Mouse (Mus musculus): Measurements from ENCODE around the gene Ezh1. TPM values are rescaled to one million over a fixed set of nuclear protein-coding genes. Genes with fewer than 3 reads are reported as not detected.

Gene Ezh1
- polyA plus RNA-seq, 1 experiment from 2014 or later = 18.7 TPM

DNA sequence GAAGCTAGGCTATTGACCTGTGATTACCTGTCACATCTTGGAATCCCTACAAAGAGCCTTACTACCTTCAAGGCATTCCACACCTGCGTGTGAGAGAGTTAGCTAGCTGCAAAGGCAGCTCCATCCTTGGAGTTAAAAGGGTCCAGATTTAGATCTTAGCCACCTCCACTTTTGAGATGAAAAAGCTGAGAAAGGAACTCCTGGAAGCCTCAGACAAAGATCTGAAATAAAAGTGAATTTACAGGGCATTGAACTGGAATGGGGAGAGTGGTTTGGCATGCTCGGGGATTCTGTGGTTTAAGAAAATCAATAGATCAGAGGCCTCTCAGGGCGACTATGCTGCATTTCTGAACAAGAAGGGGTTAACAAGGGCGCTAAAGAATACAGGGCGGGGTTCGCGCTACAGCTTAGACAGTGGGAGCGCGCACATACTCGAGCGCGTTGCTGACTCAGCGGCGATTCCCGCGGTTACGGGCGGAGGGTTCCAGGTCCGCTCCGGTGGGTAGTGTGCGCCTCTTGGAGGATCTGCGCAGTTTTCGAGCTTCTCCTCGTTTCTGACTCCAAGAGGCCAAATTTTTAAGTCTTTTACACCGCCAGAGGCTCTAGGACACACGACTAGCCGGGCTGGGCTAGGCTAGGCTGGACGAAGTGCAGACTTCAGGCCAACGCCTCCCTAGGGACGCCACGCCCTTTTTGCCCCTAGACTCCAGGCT lies 54.4 kb downstream of the Ezh1 start:
- H3K4me2 ChIP-seq (replicated peaks) = peak overlapping the region; percentile 82
- peaks cover 80% of the 10 kb centered on the region for H3K4me1 ChIP-seq
- peak overlapping the region; percentile 39 for H3K9ac ChIP-seq
- H3K27ac ChIP-seq (replicated peaks) = peak overlapping the region; percentile 95
- H3K4me3 ChIP-seq (replicated peaks) = peak overlapping the region; percentile 58
- ATAC-seq (ENCODE audit: insufficient number of reproducible peaks, low FRiP score, low TSS enrichment, low read depth) = peak; percentile 74
- no peaks in the 10 kb centered on the region for H3K9me3 ChIP-seq (replicated peaks)
- peaks cover 10% of the 10 kb centered on the region for H3K36me3 ChIP-seq
- under 1% methylated on average over 31 of the region's 31 CpGs for WGBS
- H3K27me3 ChIP-seq = peaks cover 42% of the 10 kb centered on the region

- Histone ChIP-seq H3K27me3 (peaks cover 44% of the 10 kb centered on the region), H3K9me3 (replicated peaks) (no peaks in the 10 kb centered on the region), H3K4me2 (replicated peaks) (peak within 1 kb of the TSS; percentile 91), H3K27ac (replicated peaks) (peak within 1 kb of the TSS; percentile 95), H3K4me1 (peaks cover 79% of the 10 kb centered on the region), H3K4me3 (replicated peaks) (peak within 1 kb of the TSS; percentile 80), H3K36me3 (peaks cover 18% of the 10 kb centered on the region), H3K9ac (peak within 1 kb of the TSS; percentile 81)
- ATAC-seq (ENCODE audit: insufficient number of reproducible peaks, low FRiP score, low TSS enrichment, low read depth) = peak; percentile 95
- under 1% methylated on average over 49 of the region's 50 CpGs for WGBS
Measured at GRCm38 (mm10) chr11:101170811-101171610, 55.3 kb downstream of the Ezh1 start, which contains the start of gene Plekhh3. Plekhh3 (minus strand) TSS chr11:101171351.

DNA sequence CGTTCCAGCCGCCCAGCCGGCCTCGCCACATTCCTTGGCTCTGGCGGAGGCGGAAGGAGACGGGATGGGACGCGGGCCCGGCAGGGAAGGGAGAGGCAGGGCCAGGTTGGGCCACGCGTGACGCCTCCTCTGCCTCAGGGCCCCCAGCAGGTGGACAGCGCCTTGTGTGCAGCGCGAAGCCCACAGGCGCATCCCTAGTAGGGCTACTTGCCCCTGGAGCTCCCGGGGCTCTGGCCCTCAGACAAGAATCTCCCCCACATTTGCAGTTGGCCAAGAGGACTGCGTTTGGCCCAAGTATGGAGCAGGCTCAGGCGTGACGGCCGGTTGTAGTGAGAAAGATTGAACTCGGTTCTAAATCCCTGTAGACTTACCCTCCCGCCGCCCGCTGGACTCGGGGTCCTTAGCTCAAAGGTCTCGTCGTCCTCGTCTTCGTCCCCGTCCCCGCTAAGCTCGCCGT lies 55.9 kb downstream of the Ezh1 start, which contains the start of gene Cntnap1:
TSS of gene Cntnap1 (plus strand) at position 170 of the 457 bp plus-strand sequence.
- Histone ChIP-seq H3K9ac (peak within 1 kb of the TSS; percentile 81), H3K4me1 (peaks cover 80% of the 10 kb centered on the region), H3K4me2 (replicated peaks) (peak within 1 kb of the TSS; percentile 91), H3K27me3 (peaks cover 44% of the 10 kb centered on the region), H3K27ac (replicated peaks) (peak within 1 kb of the TSS; percentile 84), H3K9me3 (replicated peaks) (no peaks in the 10 kb centered on the region), H3K36me3 (peaks cover 23% of the 10 kb centered on the region), H3K4me3 (replicated peaks) (peak within 1 kb of the TSS; percentile 80)
- ATAC-seq (ENCODE audit: insufficient number of reproducible peaks, low FRiP score, low TSS enrichment, low read depth) = no peak
- under 1% methylated on average over 35 of the region's 35 CpGs for WGBS

GRCm38 (mm10) chr11:101169301-101170107 lies 56.8 kb downstream of the Ezh1 start:
- peak overlapping the region; percentile 80 for H3K4me3 ChIP-seq (replicated peaks)
- peaks cover 29% of the 10 kb centered on the region for H3K36me3 ChIP-seq
- H3K4me1 ChIP-seq = peaks cover 78% of the 10 kb centered on the region
- H3K27ac ChIP-seq (replicated peaks) = no peak overlapping the region; the same call in 1 of the 2 replicates
- whole genome bisulfite sequencing = 13% methylated on average over 17 of the region's 17 CpGs
- H3K9me3 ChIP-seq (replicated peaks) = no peaks in the 10 kb centered on the region
- peak overlapping the region; percentile 81 for H3K9ac ChIP-seq
- peak overlapping the region; percentile 91 for H3K4me2 ChIP-seq (replicated peaks)
- H3K27me3 ChIP-seq = peaks cover 45% of the 10 kb centered on the region
- ATAC-seq (ENCODE audit: insufficient number of reproducible peaks, low FRiP score, low TSS enrichment, low read depth) = no peak

DNA sequence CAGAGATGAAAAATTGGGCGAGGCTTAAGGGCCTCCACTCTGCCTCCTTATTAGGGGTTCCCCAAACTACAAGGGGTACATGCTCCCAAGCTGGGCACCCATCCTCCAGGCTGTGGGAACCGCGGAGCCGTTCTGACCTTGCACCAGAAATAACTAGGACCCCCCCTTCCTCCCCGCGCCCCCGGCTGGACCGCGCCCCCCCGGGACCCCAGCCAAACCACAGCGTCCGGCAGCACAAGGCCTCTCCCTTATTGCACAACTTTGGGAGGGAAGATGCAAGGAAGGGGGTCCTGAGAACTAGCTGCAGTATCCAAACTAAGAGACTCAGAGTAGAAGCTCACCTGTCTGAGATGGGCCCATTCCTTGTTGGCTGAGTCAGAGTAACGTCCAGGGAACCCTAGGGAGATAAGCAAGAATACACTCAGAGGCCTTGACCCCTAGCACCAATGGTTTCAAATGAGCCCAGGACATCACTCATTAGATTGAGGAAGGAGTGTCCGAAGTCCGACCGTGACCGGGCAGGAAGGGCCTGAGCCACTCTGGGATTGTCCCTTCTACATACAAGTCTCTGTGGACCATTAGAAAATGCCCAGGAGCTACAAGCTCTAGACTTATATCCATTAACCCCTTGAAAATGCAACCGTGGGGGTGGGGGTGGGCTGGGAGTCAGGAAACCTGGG lies 57.8 kb downstream of the Ezh1 start:
- no peaks in the 10 kb centered on the region for H3K9me3 ChIP-seq (replicated peaks)
- H3K9ac ChIP-seq = no peak overlapping the region
- H3K4me2 ChIP-seq (replicated peaks) = peak overlapping the region; percentile 91
- H3K27ac ChIP-seq (replicated peaks) = no peak overlapping the region
- peaks cover 78% of the 10 kb centered on the region for H3K4me1 ChIP-seq
- no peak for ATAC-seq (ENCODE audit: insufficient number of reproducible peaks, low FRiP score, low TSS enrichment, low read depth)
- H3K36me3 ChIP-seq = peaks cover 33% of the 10 kb centered on the region
- WGBS = 64% methylated on average over 18 of the region's 18 CpGs
- peak overlapping the region; percentile 80 for H3K4me3 ChIP-seq (replicated peaks)
- H3K27me3 ChIP-seq = peaks cover 49% of the 10 kb centered on the region

GRCm38 (mm10) chr11:101167963-101168300 lies 58.3 kb downstream of the Ezh1 start:
- H3K4me2 ChIP-seq (replicated peaks) = peak overlapping the region; percentile 91; the same call in 1 of the 2 replicates

DNA sequence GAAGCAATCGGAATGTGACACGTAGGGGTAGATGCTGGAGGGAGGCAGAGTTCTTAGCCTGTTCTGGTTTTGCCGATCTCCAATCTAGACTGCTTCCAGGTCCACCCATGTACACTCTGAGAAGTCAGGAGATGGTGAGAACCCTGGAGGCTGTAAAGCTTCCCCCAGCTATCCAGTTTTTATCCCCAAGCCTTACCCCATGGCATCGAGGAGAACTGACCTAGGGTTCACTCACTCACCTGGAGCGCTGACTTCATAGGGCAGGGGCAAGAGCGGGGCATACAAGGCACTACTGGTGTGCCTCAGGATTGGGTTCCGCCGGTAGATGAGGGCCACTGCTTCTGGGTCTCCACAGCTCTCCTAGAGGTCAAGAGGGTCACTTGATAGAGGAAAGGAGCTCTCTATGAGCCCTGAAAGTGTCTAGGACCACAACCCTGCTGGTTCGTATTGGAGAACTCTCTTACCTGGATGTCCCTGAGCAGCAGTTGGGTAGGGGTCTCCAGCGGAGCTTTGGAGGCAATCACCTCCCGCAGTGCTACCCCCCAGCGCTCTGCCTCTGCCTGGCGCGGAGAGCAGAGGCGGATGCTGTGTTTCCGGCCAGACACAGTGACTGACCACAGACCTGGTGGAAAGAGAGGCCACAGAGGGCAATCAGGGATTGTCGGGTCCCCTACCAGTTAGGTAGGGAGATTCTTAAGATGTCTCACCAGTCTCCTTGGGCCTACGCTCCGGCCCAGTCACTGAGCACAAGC lies 58.9 kb downstream of the Ezh1 start:
- no peak overlapping the region for H3K4me2 ChIP-seq (replicated peaks)
- no peak overlapping the region for H3K9ac ChIP-seq
- ATAC-seq (ENCODE audit: insufficient number of reproducible peaks, low FRiP score, low TSS enrichment, low read depth) = no peak
- peaks cover 42% of the 10 kb centered on the region for H3K36me3 ChIP-seq
- H3K4me1 ChIP-seq = peaks cover 78% of the 10 kb centered on the region
- no peaks in the 10 kb centered on the region for H3K9me3 ChIP-seq (replicated peaks)
- no peak overlapping the region for H3K4me3 ChIP-seq (replicated peaks)
- no peak overlapping the region; the same call in 1 of the 2 replicates for H3K27ac ChIP-seq (replicated peaks)
- H3K27me3 ChIP-seq = peaks cover 57% of the 10 kb centered on the region
- 62% methylated on average over 19 of the region's 19 CpGs for WGBS

More at GRCm38 (mm10) chr11:101167963-101168300, 58.3 kb downstream of the Ezh1 start:
- Histone ChIP-seq H3K27ac (replicated peaks) (no peak overlapping the region), H3K4me1 (peaks cover 77% of the 10 kb centered on the region), H3K9ac (no peak overlapping the region), H3K4me3 (replicated peaks) (peak overlapping the region; percentile 80), H3K9me3 (replicated peaks) (no peaks in the 10 kb centered on the region), H3K36me3 (peaks cover 37% of the 10 kb centered on the region), H3K27me3 (peaks cover 55% of the 10 kb centered on the region)
- ATAC-seq (ENCODE audit: insufficient number of reproducible peaks, low FRiP score, low TSS enrichment, low read depth) = no peak
- WGBS = 50% methylated on average over 8 of the region's 8 CpGs

DNA sequence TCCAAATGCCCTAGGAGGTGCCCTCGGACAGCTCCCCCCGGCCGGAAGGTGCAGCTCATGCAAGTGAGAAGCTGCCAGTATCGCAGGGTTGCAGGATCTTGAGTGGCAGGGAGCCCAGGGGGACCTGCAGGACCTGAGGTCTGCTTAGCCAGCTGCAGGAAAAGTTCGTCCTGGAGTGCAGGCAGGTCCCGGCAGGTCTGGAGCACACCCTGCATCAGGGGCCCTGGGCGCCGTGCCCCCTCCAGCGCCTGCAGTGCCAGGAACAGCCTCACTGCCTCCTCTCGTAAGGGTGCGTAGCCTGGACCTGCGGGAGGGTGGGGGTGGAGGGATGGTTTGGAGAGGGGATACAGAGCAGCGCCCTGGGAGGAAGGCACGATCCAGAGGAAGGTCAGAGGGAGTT lies 59.9 kb downstream of the Ezh1 start:
- Histone ChIP-seq H3K4me1 (peaks cover 72% of the 10 kb centered on the region), H3K9ac (no peak overlapping the region), H3K9me3 (replicated peaks) (no peaks in the 10 kb centered on the region), H3K36me3 (peaks cover 53% of the 10 kb centered on the region), H3K4me2 (replicated peaks) (no peak overlapping the region), H3K4me3 (replicated peaks) (no peak overlapping the region), H3K27me3 (peaks cover 60% of the 10 kb centered on the region), H3K27ac (replicated peaks) (0 out of 2 replicates have a peak overlapping the region, but pooled peaks have one; percentile 2)
- no peak for ATAC-seq (ENCODE audit: insufficient number of reproducible peaks, low FRiP score, low TSS enrichment, low read depth)
- WGBS = 58% methylated on average over 14 of the region's 14 CpGs

DNA sequence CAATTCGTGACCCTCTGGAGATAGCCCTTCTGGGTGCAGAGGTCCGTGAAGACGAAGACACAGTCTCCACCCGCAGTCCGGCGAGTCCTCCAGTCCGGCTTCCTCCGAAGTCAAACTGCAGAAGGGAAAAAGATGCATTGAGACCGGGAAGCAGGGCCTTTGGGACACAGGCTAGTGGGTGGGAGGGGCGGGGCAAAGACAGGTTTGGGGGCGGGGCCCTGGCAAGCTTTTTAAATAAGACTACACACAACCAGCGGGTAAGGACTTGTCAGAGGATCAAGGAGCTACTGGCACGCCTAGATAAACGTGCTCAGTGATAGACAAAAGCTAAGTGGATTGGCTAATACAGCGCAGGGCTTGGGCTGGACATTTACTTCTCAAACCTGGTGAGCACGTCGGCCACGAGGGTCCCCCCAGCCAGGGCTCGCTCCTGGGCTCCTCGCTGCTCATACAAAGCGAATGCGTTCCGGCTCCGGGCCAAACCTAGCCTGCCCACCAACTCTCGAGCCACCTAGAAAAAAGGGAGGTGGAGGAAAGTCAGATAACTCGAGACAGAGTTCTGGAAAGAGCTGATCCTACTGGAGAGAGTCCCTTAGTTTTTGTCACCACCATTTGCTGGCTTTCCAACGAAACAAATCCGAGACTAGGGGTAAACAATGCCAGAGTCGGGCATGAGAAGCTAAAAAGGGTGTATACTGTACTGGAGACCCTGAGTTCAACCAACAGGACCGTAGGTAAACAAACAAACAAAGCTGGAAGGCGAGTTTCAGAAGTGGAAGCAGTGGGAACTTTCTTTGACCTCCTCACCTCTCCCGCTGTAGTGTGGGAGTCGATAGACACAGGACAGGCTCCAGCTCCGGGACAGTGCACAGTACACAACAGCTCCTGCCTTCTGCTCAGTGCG lies 61.3 kb downstream of the Ezh1 start:
- Histone ChIP-seq H3K4me2 (replicated peaks) (peak overlapping the region; percentile 45), H3K36me3 (peaks cover 55% of the 10 kb centered on the region), H3K27me3 (peaks cover 60% of the 10 kb centered on the region), H3K9ac (no peak overlapping the region), H3K27ac (replicated peaks) (peak overlapping the region; percentile 51), H3K4me1 (peaks cover 67% of the 10 kb centered on the region), H3K4me3 (replicated peaks) (no peak overlapping the region), H3K9me3 (replicated peaks) (no peaks in the 10 kb centered on the region)
- ATAC-seq (ENCODE audit: insufficient number of reproducible peaks, low FRiP score, low TSS enrichment, low read depth) = no peak
- 31% methylated on average over 35 of the region's 35 CpGs for WGBS

All from embryonic facial prominence, embryonic 15.5 days (tissue).